Mouse (Mus musculus): ENCODE results near the gene Osbpl10.

The Osbpl10 gene

DNA sequence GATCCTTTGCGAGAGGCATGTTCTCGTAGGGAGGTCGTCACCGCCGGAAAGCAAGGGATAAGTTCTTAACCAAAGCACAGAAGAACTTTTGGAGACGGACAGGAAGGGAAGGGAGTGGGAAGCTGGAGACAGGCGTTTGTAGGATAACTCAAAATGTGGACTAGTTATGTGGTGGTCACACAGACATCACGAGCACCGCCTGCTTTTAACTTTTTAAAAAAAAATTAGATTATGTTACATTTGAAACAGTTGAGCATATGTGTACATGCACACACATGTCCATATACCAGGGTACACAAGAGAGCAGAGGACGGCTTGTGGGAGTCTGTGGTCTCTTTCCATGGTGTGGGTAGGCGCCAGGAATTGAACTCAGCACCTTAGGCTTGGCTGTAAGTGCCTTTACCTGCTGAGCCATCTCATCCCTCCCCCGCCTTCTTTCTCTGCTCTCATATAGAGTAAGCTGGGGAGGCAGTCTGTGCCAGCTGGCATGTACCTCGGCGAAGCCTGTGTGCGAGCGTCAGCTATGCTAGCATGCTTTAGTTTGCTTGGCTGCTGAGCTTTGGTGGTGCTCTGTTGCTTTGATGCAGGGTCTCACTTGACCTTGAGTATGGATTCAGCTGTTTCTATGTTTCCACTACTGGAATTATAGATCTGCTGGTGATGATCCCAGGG, 4.5 kb downstream of the Osbpl10 start, which contains the start of gene Rps27rt:
Gene Rps27rt, minus strand, starts transcription at position 51 of the 672 bp plus-strand sequence.
- DNase-seq (ENCODE audit: low read depth in 1 of 2, low spot score in 2 of 2): no peak

- DNase-seq (ENCODE audit: low read depth in 1 of 2, low spot score in 2 of 2): no peak
Observed at GRCm38 (mm10) chr9:114985741-114986140, 7.4 kb downstream of the Osbpl10 start.

DNA sequence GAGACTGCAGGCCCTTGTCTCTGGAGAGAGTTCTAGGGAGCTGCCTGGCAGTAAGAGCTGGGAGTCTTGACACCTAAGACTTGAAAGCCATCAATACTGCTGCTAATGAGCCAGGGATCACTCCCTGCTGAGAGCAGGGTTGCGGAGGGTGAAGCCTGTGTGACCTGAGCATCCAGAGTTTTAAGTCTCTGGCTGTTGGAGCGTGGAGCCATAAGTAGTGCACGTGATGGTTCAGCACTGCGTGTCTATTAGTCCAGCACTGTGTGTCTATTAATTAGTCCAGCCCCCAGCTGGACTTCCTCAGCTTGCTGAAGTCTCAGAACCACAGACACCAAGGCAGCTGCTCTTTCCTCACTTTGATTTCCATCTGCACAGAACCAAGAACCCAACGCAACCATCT, 8.0 kb downstream of the Osbpl10 start:
- DNase-seq (ENCODE audit: low read depth in 1 of 2, low spot score in 2 of 2): no peak

DNA sequence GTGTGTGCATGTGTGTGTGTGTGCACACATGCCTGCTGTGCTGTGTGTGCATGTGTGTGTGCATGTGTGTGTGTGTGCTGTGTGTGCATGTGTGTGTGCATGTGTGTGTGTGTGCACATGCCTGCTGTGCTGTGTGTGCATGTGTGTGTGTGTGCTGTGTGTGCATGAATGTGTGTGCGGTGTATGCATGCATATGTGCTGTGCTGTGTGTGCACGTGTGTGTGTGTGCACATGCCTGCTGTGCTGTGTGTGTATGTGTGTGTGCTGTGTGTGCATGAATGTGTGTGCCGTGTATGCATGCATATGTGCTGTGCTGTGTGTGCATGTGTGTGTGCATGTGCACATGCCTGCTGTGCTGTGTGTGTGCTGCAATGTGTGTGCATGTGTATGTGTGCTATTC, 9.7 kb downstream of the Osbpl10 start:
- DNase-seq (ENCODE audit: low read depth in 1 of 2, low spot score in 2 of 2): no peak

GRCm38 (mm10) chr9:114988610-114989327, 10.4 kb downstream of the Osbpl10 start:
- no peak for DNase-seq (ENCODE audit: low read depth in 1 of 2, low spot score in 2 of 2)

DNA sequence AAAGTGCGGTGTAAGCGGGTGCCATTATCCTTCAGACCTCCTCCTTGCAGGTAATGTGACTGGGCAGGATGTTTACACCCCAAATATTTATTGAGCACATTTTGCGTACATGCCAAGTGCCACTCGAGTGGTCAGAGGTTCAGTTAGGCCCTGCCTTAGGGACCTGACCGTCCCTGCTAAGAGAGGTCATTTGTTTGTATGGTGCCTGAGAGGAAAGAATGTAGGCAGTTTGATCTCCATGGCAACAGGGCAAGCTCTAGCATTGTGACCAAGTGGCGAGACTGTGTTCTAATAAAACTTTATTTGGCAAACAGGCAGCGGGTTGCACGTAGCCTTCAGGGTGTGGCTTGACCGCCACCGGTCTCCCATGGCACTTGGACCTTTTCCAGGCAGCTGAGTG, 12.1 kb downstream of the Osbpl10 start:
- DNase-seq (ENCODE audit: low read depth in 1 of 2, low spot score in 2 of 2): no peak

DNA sequence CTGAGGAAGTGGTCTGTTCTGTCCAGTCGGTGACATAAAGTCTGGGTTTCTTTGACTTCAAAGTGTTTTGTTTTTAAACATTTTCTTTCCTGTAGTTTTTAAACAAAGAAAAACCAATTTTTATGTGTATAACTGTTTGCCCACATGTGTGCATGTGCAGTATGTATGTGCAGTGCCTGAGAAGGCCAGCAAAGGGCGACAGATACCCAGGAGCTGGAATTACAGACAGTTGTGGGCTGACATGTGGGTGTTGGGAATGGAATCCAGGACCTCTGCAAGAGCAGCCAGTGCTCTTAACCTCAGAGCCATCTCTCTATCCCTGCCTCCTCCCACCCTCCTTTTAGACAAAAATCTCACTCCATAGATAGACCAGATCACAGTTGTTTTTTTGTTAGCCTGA, 14.2 kb downstream of the Osbpl10 start:
- no peak for DNase-seq (ENCODE audit: low read depth in 1 of 2, low spot score in 2 of 2)

GRCm38 (mm10) chr9:114995250-114995649, 16.9 kb downstream of the Osbpl10 start:
- no peak for DNase-seq (ENCODE audit: low read depth in 1 of 2, low spot score in 2 of 2)

- DNase-seq (ENCODE audit: low read depth in 1 of 2, low spot score in 2 of 2): no peak
Observed at GRCm38 (mm10) chr9:114995716-114996115, 17.3 kb downstream of the Osbpl10 start.

DNA sequence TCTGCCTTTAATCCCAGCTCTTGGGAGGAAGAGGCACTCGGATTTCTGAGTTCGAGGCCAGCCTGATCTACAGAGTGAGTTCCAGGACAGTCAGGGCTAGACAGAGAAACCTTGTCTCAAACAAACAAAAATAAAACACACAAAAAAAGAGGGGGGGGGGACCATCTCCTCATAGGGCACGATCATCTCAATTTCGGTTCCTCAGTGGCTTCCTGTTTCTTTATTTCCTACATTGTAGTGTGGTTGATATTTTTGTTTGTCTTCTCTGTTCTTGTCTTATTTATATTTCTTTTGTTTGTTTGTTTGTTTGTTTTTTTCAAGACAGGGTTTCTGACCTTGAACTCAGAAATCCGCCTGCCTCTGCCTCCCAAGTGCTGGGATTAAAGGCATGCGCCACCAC, 18.1 kb downstream of the Osbpl10 start:
- no peak for DNase-seq (ENCODE audit: low read depth in 1 of 2, low spot score in 2 of 2)

DNA sequence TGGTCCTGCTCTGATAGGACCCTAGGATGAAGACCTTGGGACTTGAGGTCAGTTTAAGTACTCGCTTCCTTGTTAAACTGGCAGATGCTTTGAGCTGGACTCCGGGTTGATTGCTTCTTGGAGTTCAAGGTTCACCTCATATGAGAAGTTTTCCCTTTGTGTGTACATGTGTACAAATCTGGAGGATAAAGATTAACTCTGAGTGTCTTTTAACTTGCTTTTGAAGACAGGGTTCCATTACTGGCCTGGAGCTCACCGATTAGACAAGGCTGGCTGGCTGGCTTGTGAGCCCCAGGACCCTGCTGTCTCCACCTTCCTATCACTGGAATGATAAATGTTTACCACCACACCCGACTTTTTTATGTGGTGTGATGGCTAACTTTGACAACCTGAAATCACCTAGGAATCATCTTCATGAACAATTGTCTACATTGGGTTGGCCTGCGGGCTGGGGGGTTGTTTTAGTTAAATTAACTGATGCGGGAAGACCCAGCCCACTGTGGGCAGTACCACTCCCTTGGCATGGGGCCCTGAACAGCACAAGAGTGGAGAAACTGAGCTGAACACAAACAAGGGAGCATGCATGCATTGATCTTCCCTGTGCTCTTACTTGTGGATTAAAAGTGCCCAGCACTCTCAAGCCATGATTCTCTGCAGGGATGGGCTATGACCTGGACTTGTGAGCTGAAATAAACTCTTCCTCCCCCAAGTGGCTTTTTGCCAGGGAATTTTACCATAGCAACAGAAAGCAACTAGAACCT, 20.8 kb downstream of the Osbpl10 start:
- DNase-seq (ENCODE audit: low read depth in 1 of 2, low spot score in 2 of 2): no peak

- DNase-seq (ENCODE audit: low read depth in 1 of 2, low spot score in 2 of 2): no peak
Observed at GRCm38 (mm10) chr9:114999771-115000146, 21.4 kb downstream of the Osbpl10 start.

- no peak for DNase-seq (ENCODE audit: low read depth in 1 of 2, low spot score in 2 of 2)
Observed at GRCm38 (mm10) chr9:115005446-115005845, 27.1 kb downstream of the Osbpl10 start.

DNA sequence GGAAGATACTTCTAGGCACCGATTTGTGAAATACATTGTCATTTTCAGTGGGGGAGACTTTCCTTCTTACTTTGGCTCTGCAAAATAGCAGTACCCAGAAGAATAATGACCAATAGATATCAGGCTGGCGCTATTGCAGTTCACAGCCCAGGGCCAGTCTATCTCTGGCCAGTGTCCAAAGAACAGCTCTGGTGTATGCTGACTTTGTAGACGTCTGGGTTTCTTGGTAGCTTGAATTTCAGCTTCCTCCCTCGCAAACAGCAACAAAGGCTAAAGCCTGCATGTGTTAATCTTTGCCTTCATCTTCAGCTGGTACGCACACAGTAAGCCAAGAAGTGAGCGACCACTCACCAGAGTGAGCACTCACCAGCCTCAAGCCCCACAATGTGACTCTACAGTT, 29.4 kb downstream of the Osbpl10 start:
- no peak for DNase-seq (ENCODE audit: low read depth in 1 of 2, low spot score in 2 of 2)

DNA sequence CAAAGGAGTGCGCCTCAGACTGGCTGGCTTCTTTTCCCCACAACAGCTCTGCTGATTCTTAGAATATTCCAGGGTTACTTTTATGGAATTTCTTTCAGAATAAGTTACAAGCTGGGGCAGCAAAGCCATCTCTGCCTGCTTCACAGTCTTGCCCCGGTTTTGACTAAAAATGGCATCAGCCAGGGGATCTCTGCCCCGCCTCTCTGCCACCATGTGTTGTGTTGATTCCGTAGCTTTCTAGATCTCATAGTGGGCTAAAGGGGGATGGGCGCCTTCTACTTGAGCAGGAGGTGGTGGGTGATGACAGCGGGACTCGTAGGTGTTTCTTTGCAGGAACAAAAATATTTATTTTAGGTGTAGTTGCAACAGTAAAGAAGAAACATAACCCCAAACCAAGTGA, 29.8 kb downstream of the Osbpl10 start:
- no peak for DNase-seq (ENCODE audit: low read depth in 1 of 2, low spot score in 2 of 2)

- DNase-seq (ENCODE audit: low read depth in 1 of 2, low spot score in 2 of 2): no peak
Observed at GRCm38 (mm10) chr9:115012367-115012766, 34.0 kb downstream of the Osbpl10 start.

DNA sequence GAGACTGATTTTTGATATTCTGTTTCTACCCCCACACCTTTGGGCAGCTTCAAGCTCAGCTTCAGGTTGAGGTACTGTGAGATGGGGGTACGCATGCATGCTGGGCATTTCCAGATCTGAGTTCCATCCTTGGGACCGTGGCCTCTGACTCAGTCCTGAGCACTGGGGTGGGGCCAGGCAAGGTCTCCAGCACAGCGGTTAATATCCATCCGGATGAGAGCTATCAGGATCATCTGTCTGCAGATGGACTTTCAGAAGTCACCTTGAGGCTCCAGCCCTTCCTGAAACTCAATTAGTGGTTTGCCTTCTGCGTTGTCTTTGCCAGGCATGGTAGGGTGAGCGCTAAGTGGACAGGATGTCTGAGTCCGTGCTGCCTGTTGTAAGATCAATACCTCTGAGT, 41.8 kb downstream of the Osbpl10 start:
- no peak for DNase-seq (ENCODE audit: low read depth in 1 of 2, low spot score in 2 of 2)

DNA sequence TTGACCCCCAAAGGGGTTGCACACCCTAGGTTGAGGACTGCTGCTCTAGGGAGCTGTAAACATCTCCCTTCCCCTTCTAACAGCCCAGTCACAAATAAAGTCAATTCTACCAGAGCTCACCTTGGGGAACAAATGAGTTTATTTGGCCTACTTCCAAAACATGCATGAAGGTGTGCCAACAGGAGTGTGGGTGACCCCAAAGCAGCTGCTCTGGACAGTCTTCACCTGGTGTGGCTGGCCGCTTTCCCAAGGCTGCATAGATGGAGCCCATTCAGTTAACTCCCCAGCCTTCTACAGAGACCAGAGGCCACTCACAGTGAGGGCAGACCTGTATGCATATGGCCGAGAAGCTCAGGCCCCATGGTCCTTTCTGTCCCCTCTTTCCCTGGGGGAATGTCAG, 43.0 kb downstream of the Osbpl10 start:
- DNase-seq (ENCODE audit: low read depth in 1 of 2, low spot score in 2 of 2): no peak

- DNase-seq (ENCODE audit: low read depth in 1 of 2, low spot score in 2 of 2): no peak
Observed at GRCm38 (mm10) chr9:115023137-115023536, 44.8 kb downstream of the Osbpl10 start.

GRCm38 (mm10) chr9:115023708-115024383, 45.5 kb downstream of the Osbpl10 start:
- DNase-seq (ENCODE audit: low read depth in 1 of 2, low spot score in 2 of 2): no peak

- no peak for DNase-seq (ENCODE audit: low read depth in 1 of 2, low spot score in 2 of 2)
Observed at GRCm38 (mm10) chr9:115029307-115029706, 50.9 kb downstream of the Osbpl10 start.

DNA sequence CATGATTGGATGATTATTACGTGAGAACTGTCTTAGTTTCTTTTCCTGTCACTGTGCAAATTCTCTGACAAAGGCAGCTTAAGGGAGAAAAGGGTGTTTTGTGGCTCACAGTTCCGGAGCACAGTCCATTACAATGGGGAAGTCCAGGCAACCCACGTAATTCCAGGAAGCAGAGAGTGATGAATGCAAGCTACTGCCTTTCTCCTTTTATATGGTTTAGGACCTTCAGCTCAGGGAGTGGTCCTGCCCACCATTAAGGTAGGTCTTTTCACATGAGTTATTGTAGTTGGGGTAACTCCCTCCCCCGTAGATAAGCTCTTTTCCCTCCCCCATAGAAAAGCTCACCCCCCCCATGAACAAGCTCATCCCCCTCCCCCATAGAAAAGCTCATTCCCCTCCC, 52.2 kb downstream of the Osbpl10 start:
- DNase-seq (ENCODE audit: low read depth in 1 of 2, low spot score in 2 of 2): no peak

Measured in monocyte, adult 2 months (primary cell).